Mouse (Mus musculus) intestine, embryonic 16.5 days (tissue): ENCODE results near the gene Gm29797. TPM values are rescaled to one million over a fixed set of nuclear protein-coding genes. Genes with fewer than 3 reads are reported as not detected.

Experiments
- ATAC-seq: fragments of 200-750 bp; cut with Nextera tagmentation; 2 replicates; pipeline ENCODE4 v1.8.0; 2017; ENCODE audit warnings: moderate TSS enrichment, moderate library complexity
- H3K27ac ChIP-seq: fragments of 300-500 bp; sonication (generic); 2 replicates; pipeline ENCODE4 v1.5.1; 2014; ENCODE audit warnings: mild to moderate bottlenecking, low read length
- H3K27me3 ChIP-seq: fragments of 300-500 bp; sonication (generic); replicated peaks from 2 replicates; pipeline ENCODE4 v1.6.1; 2014; ENCODE audit warnings: low read length, control low read depth, mixed read lengths; ENCODE audit not compliant: control insufficient read depth, insufficient read depth
- H3K36me3 ChIP-seq: fragments of 300-500 bp; sonication (generic); 2 replicates; pipeline ENCODE4 v1.6.1; 2014; ENCODE audit warnings: low read length, control low read depth; ENCODE audit not compliant: control insufficient read depth, insufficient read depth
- H3K4me1 ChIP-seq: fragments of 300-500 bp; sonication (generic); 2 replicates; pipeline ENCODE4 v1.6.1; 2014; ENCODE audit warnings: low read length, control low read depth, mixed read lengths; ENCODE audit not compliant: control insufficient read depth, insufficient read depth
- H3K4me2 ChIP-seq: fragments of 300-500 bp; sonication (generic); 2 replicates; pipeline ENCODE4 v1.6.1; 2014; ENCODE audit warnings: low read depth, low read length, control low read depth
- H3K4me3 ChIP-seq: fragments of 300-500 bp; sonication (generic); 2 replicates; pipeline ENCODE4 v1.5.1; 2014; ENCODE audit warnings: mild to moderate bottlenecking, low read length
- H3K9ac ChIP-seq: fragments of 300-500 bp; sonication (generic); 2 replicates; pipeline ENCODE4 v1.6.1; 2014; ENCODE audit warnings: low read depth, low read length
- H3K9me3 ChIP-seq: fragments of 300-500 bp; sonication (generic); 2 replicates; pipeline ENCODE4 v1.6.1; 2016; ENCODE audit warnings: low read length, control low read depth; ENCODE audit not compliant: control insufficient read depth
- WGBS: fragments of 180-500 bp; shearing (Covaris S2); extraction: QIAGEN DNeasy Blood & Tissue Kit; methylation state at CpG from one replicate; pipeline ENCODE4 v1.1.7; 2014; 5-methylcytosine and 5-hydroxymethylcytosine counted together
- polyA plus RNA-seq: library from polyadenylated mRNA; unstranded; fragments of >200 nt; fragmentation: Nextera tagmentation; extraction: Ambion mirVana; gene quantifications from 2 replicates; pipeline ENCODE4 v1.2.1, GENCODE M21; 2015

Gm29797 gene
- polyA plus RNA-seq, 1 experiment from 2014 or later: 3.0 TPM

DNA sequence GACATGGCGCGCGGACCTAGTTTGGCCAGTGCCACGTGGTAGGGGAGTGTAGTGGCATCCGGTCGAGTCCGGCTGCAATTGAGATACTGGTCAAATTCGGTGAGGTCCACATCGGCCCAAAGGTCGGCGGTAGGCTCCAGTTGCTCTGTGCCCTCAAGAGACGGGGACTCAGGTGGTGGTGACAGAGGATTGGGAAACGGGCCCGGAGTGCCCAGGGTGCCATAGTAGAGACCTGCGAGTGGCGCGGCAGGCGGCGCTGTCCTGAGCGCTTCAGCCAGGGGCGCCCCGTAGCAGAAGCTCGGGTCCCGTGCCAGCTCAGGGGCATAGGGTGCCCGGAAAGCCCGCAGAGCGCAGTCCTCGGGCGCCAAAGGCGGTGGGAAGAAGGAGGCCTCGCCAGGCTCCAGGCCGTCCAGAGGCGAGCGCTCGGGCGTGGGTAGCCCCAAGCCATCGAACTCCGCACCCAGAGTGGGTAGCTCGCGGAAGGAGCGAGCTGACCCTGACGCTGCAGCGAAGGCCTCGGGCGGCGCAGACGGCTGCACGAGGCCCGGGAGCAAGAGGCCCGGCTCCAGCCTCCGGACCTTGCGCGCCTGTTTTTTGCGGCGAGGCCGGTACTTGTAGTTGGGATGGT lies 13.6 kb downstream of the Gm29797 start:
- Histone ChIP-seq H3K4me2 (peak overlapping the region; percentile 60), H3K9me3 (no peaks in the 10 kb centered on the region), H3K4me1 (peaks cover 16% of the 10 kb centered on the region), H3K9ac (peak overlapping the region; percentile 58), H3K36me3 (no peaks in the 10 kb centered on the region), H3K27ac (no peak overlapping the region), H3K27me3 (peaks cover 67% of the 10 kb centered on the region), H3K4me3 (peak overlapping the region; percentile 49)
- ATAC-seq: peak; percentile 41; the same call in 1 of the 2 replicates
- WGBS: 5% methylated on average over 55 of the region's 56 CpGs

DNA sequence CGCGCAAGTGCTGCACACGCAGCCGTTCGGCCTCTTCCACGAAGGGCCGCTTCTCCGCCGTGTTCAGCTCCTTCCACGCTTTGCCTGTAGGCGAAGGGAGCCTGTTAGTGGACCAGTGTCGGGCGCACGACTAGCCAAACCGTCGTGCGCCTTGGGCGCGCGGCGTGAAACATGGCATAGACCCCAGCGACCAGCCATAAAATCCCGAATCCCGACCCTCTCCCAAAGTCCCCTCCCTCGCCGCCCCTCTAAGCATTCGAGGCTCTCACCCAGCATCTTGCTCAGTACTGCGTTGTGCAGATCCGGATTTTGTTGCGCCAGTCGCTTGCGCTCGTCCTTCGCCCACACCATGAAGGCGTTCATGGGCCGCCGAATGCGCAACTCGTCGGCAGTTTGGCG lies 14.1 kb downstream of the Gm29797 start:
- Histone ChIP-seq H3K36me3 (no peaks in the 10 kb centered on the region), H3K9ac (peak overlapping the region; percentile 58), H3K4me1 (peaks cover 20% of the 10 kb centered on the region), H3K27me3 (peaks cover 68% of the 10 kb centered on the region), H3K9me3 (no peaks in the 10 kb centered on the region), H3K4me3 (peak overlapping the region; percentile 49), H3K4me2 (peak overlapping the region; percentile 60), H3K27ac (no peak overlapping the region)
- WGBS: under 1% methylated on average over 41 of the region's 41 CpGs
- ATAC-seq: no peak

DNA sequence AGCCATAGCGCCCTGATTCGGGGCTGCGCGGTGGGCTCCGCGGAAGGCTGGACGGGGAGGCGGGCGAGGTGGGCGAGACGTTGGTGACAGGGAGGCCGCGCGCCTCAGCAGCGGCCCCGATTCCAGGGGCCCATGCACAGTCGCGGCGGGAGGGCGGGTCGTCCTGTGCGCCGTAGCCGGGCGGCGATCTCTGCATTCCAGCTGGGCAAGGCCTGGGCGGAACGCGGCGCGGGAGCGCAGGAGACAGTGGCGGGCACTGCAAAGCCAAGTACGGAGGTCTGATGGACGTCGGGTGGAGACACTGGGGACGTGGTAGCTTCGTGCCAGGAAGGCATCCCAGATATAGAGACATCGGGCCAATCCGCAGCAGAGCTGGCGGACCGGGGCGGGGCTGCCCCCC lies 14.5 kb downstream of the Gm29797 start, which contains the start of gene Sox18:
TSS of gene Sox18 (minus strand) at position 315 of the 400 bp plus-strand sequence.
- Histone ChIP-seq H3K4me2 (peak within 1 kb of the TSS; percentile 60), H3K27me3 (peaks cover 70% of the 10 kb centered on the region), H3K36me3 (no peaks in the 10 kb centered on the region), H3K9ac (peak within 1 kb of the TSS; percentile 58), H3K9me3 (no peaks in the 10 kb centered on the region), H3K4me1 (peaks cover 20% of the 10 kb centered on the region), H3K4me3 (peak within 1 kb of the TSS; percentile 49), H3K27ac (no peak within 1 kb of the TSS)
- 1% methylated on average over 43 of the region's 43 CpGs for WGBS
- peak; percentile 31; the same call in 1 of the 2 replicates for ATAC-seq

DNA sequence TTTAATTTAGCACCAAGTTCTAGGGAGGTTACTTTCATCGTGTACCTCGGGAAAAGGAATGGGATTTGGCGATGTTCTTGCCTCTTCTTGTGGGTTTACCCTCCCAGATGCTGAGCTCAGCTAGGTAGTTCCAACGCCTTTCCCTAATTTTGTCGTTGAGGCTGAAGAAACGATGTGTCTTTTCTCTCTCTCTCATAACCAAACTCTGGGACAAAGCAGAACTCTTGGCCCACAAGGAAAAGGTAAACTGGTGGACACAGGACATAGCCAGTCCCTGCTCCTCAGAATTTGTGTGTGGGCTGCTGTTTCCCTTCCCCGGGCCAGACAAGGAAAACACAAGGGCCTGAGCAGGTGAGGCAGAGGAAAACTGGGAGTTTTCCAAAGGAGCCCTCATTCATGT lies 15.2 kb downstream of the Gm29797 start:
- Histone ChIP-seq H3K27ac (no peak overlapping the region), H3K9me3 (no peaks in the 10 kb centered on the region), H3K36me3 (no peaks in the 10 kb centered on the region), H3K4me1 (peaks cover 20% of the 10 kb centered on the region), H3K4me2 (no peak overlapping the region), H3K9ac (no peak overlapping the region), H3K27me3 (peaks cover 73% of the 10 kb centered on the region), H3K4me3 (no peak overlapping the region)
- 30% methylated on average over 7 of the region's 7 CpGs for WGBS
- ATAC-seq: no peak

DNA sequence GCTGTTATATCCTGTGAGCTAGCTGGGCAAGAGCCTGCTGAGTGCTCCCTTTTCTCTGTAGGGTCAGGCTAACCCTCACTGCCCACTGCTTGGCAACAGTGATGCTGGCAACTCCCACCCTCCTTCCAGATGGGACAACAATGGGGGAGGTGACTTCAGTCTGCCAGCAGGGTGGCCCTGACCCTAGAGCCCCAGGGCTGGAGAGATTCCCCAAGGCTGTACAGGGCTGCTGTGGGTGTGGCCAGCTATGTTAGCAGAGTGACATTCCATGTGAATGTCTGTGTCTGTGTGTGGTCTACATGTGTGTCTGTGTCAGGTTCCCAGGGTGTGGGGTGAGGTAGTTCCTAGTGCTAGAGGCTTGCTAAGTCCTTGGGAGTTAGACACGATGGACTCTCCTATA lies 16.7 kb downstream of the Gm29797 start:
- Histone ChIP-seq H3K9me3 (no peaks in the 10 kb centered on the region), H3K9ac (no peak overlapping the region), H3K4me1 (peaks cover 20% of the 10 kb centered on the region), H3K4me3 (no peak overlapping the region), H3K27me3 (peaks cover 68% of the 10 kb centered on the region), H3K4me2 (no peak overlapping the region), H3K27ac (no peak overlapping the region), H3K36me3 (no peaks in the 10 kb centered on the region)
- WGBS: 53% methylated on average over 1 of the region's 1 CpGs
- ATAC-seq: no peak

DNA sequence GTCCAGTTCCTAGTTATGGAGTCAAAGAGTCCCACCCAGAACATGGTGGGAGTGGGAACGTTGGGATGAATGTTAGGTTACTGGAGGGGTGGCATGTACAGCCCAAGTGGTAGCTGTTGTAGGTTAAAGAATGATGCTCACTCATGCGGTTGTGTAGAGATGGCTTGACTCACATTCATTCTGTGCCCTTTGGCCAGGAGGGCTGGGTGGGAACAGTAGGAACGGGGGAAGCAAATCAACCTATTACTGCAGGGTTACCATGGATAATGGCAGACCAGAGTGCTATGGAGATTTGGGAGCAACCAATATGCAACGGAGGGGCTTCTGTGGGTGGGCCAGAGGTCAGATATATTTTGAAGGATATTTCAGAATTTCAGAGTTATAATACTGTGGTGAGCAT lies 18.1 kb downstream of the Gm29797 start:
- Histone ChIP-seq H3K27ac (no peak overlapping the region), H3K9ac (no peak overlapping the region), H3K4me3 (no peak overlapping the region), H3K9me3 (no peaks in the 10 kb centered on the region), H3K4me1 (peaks cover 20% of the 10 kb centered on the region), H3K27me3 (peaks cover 53% of the 10 kb centered on the region), H3K36me3 (no peaks in the 10 kb centered on the region), H3K4me2 (no peak overlapping the region)
- 78% methylated on average over 4 of the region's 4 CpGs for WGBS
- no peak for ATAC-seq

DNA sequence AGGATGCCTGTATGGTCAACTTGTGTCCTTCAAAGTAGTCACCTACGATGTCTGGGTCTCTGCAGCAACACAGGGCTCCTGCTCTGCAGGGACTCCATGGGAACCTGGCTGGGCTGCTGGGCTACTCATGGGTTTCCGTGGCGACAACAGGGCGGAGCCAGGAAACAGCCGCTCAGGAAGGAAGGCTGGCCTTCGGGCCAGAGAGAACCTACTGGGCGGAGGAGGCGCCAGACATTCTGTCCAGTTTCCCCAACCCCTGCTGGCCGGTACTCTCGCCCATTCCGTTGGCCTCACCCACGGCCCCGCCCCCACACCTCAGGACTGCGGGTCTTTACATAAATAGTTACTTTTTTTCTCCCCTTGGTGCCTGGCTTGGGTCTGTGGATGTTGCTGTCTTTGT lies 18.6 kb downstream of the Gm29797 start:
- Histone ChIP-seq H3K4me3 (peak overlapping the region; percentile 4; the same call in 1 of the 2 replicates), H3K4me2 (peak overlapping the region; percentile 24; the same call in 1 of the 2 replicates), H3K9ac (no peak overlapping the region), H3K27me3 (peaks cover 48% of the 10 kb centered on the region), H3K9me3 (no peaks in the 10 kb centered on the region), H3K27ac (0 out of 2 replicates have a peak overlapping the region, but pooled peaks have one; percentile 18), H3K4me1 (peaks cover 16% of the 10 kb centered on the region), H3K36me3 (no peaks in the 10 kb centered on the region)
- WGBS: 4% methylated on average over 14 of the region's 14 CpGs
- ATAC-seq: no peak

DNA sequence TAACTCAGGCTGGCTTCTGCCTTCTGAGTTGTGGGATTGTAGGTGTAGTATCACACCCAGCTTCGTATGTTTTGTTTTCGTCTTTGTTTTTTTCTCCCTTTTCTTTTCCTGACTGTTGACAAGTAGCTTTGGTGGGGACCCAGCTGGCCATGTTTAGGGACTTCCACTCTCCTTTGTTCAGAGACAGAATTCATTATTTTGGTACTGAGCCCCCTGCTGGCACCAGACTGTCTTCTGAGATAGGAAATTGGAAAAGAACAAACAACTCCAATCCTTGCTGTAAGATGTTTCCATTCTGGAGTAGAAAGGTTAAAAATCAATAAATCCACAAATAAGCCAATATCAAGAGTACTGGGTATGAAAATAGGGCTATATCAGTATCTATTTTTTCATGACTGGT lies 19.6 kb downstream of the Gm29797 start:
- 51% methylated on average over 2 of the region's 2 CpGs for WGBS
- Histone ChIP-seq H3K4me3 (no peak overlapping the region), H3K9ac (no peak overlapping the region), H3K27me3 (peaks cover 38% of the 10 kb centered on the region), H3K36me3 (no peaks in the 10 kb centered on the region), H3K9me3 (no peaks in the 10 kb centered on the region), H3K27ac (no peak overlapping the region), H3K4me1 (peaks cover 15% of the 10 kb centered on the region), H3K4me2 (no peak overlapping the region)
- ATAC-seq: no peak

DNA sequence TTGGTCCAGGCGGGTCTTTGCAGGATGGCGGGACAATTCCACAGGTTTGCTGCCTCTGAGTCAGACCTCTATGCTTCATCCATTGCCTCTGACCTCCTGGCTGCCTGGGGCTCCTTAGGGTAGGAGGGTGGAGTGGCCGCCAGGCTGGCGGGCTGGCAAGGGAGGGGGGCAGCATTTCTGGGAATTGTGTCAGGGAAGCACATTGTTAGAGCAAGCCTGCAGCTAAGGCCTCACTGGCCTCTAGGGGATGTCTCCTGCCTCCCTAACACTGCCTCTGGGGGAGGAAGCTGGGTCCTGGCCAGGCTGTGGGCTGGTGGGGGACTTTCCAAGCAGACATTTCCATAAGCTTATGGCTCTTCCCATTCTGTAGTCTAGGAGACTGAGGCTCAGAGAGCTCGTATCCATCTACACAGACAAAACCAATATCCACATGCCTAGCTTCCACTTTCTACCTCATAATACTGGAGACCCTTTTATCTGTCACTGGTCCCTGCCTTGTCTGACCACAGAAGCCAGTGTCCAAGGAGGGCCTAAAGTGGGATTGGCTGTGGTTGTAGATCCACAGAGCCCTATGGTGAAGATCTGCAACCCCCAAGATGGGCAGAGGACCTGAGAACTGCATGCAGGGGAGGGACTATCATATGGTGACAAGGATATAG lies 20.4 kb downstream of the Gm29797 start:
- H3K36me3 ChIP-seq: no peaks in the 10 kb centered on the region
- WGBS: 68% methylated on average over 5 of the region's 5 CpGs
- no peaks in the 10 kb centered on the region for H3K9me3 ChIP-seq
- peaks cover 13% of the 10 kb centered on the region for H3K4me1 ChIP-seq
- no peak overlapping the region for H3K4me2 ChIP-seq
- H3K4me3 ChIP-seq: no peak overlapping the region
- no peak for ATAC-seq
- peak overlapping the region; percentile 30 for H3K27ac ChIP-seq
- H3K9ac ChIP-seq: 0 out of 2 replicates have a peak overlapping the region, but pooled peaks have one; percentile 8
- peaks cover 30% of the 10 kb centered on the region for H3K27me3 ChIP-seq
